Comparison of ENCODE assay signal across 24 mouse cellular contexts in the genomic region with DNA sequence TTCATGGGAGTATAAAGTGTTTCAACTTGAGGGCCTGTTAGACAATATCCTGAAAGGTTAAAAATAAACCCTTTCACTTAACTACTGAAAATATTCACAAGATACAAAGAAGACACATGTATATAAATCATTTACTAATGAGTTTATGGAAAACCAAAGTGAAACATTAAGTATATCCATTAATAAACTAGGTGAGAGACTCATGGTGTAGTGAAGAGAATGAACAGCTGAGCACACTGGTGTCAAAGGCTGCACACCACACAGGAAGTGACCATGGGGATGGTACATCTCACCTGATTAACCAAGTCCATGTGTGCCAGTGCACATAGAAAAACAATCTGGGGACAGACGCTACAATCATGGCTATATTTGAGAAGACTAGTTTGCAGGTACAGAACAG. TPM values are rescaled to one million over a fixed set of nuclear protein-coding genes. Genes with fewer than 3 reads are reported as not detected.
DNase-seq lines count a peak whose midpoint lies in the region; ATAC-seq lines count a peak whose summit lies in the region.
"Had no signal": no experiment of that assay in that cellular context is flagged by ENCODE, and none has a peak within 500 bp of the region (broad histone marks: within the 10 kb centered on the region; RNA-seq: fewer than 3 reads in every experiment).

No protein-coding gene starts in this region.

- peak; percentile 21 for DNase-seq in heart, adult 11 months
- no peak for DNase-seq in heart, postnatal 10 days
- DNase-seq in midbrain, embryonic 11.5 days (ENCODE audit: low spot score, missing footprints): peak; percentile 6
- peak; percentile 34 for DNase-seq in kidney, postnatal 14 days
- no peak for DNase-seq in spleen, postnatal 10 days (ENCODE audit: low spot score in 2 of 2)
- no peak for DNase-seq in liver, embryonic 11.5 days (ENCODE audit: low spot score)
- DNase-seq: adrenal gland, postnatal 10 days; B cell, adult 2 months; cerebellum, adult 11 months; cerebellum, adult 8-10 months; cerebellum, postnatal 14 days; embryo, embryonic 11 days; gastrocnemius, adult 2 months; gastrocnemius, postnatal 25 days had no signal

- no peak overlapping the region for H3K4me3 ChIP-seq in midbrain, embryonic 11.5 days (ENCODE audit: low read depth, low read length)
- no peak overlapping the region for H3K4me3 ChIP-seq in midbrain, embryonic 16.5 days (ENCODE audit: low read depth, low read length)
- H3K4me3 ChIP-seq in liver, embryonic 11.5 days (ENCODE audit: low read depth, low read length): no peak overlapping the region
- H3K4me3 ChIP-seq: embryonic facial prominence, embryonic 15.5 days; erythroblast, embryonic 14.5 days; forebrain, embryonic 10.5 days; gastrocnemius, adult 2 months; heart, embryonic 15.5 days; hindbrain, embryonic 10.5 days had no signal

- H3K27me3 ChIP-seq in midbrain, embryonic 11.5 days (ENCODE audit: control insufficient read depth, insufficient read depth, low read length): no peaks in the 10 kb centered on the region
- no peaks in the 10 kb centered on the region for H3K27me3 ChIP-seq in midbrain, embryonic 16.5 days (ENCODE audit: control insufficient read depth, insufficient read depth, low read depth, low read length)
- no peaks in the 10 kb centered on the region for H3K27me3 ChIP-seq in liver, embryonic 11.5 days (replicated peaks; ENCODE audit: control insufficient read depth, insufficient read depth, low read length)
- H3K27me3 ChIP-seq: embryonic facial prominence, embryonic 15.5 days; heart, embryonic 15.5 days had no signal

- no peak for ATAC-seq in midbrain, embryonic 11.5 days (ENCODE audit: low FRiP score)
- ATAC-seq in midbrain, embryonic 16.5 days: no peak
- ATAC-seq in liver, embryonic 11.5 days (replicated peaks; ENCODE audit: low FRiP score): no peak
- ATAC-seq: CD4-positive, CD25-positive, alpha-beta regulatory T cell, adult 4 months; forebrain, embryonic 14.5 days had no signal

- peaks cover 5% of the 10 kb centered on the region for H3K36me3 ChIP-seq in midbrain, embryonic 11.5 days (ENCODE audit: control insufficient read depth, insufficient read depth, low read length)
- H3K36me3 ChIP-seq in midbrain, embryonic 16.5 days (ENCODE audit: control insufficient read depth, insufficient read depth, low read length): peaks cover 16% of the 10 kb centered on the region
- peaks cover 24% of the 10 kb centered on the region for H3K36me3 ChIP-seq in liver, embryonic 11.5 days (ENCODE audit: control insufficient read depth, insufficient read depth, low read length)

- H3K9ac ChIP-seq in midbrain, embryonic 11.5 days (ENCODE audit: low read length): no peak overlapping the region
- no peak overlapping the region for H3K9ac ChIP-seq in midbrain, embryonic 16.5 days (ENCODE audit: low read depth, low read length)
- H3K9ac ChIP-seq in liver, embryonic 11.5 days (ENCODE audit: low read depth, low read length): no peak overlapping the region
- H3K9ac ChIP-seq: embryonic facial prominence, embryonic 15.5 days; heart, embryonic 15.5 days had no signal

- no peak overlapping the region for H3K4me2 ChIP-seq in midbrain, embryonic 11.5 days
- no peak overlapping the region for H3K4me2 ChIP-seq in midbrain, embryonic 16.5 days (ENCODE audit: low read length)
- no peak overlapping the region for H3K4me2 ChIP-seq in liver, embryonic 11.5 days
- H3K4me2 ChIP-seq: embryonic facial prominence, embryonic 15.5 days; heart, embryonic 11.5 days; heart, embryonic 15.5 days had no signal

- no peak overlapping the region for H3K27ac ChIP-seq in midbrain, embryonic 11.5 days (ENCODE audit: low read depth, low read length)
- H3K27ac ChIP-seq in midbrain, embryonic 16.5 days (ENCODE audit: low read length): no peak overlapping the region
- H3K27ac ChIP-seq in liver, embryonic 11.5 days (ENCODE audit: low read depth, low read length): no peak overlapping the region
- H3K27ac ChIP-seq: embryonic facial prominence, embryonic 15.5 days; forebrain, embryonic 10.5 days; gastrocnemius, adult 2 months; heart, embryonic 15.5 days; hindbrain, embryonic 10.5 days had no signal

- WGBS in midbrain, embryonic 11.5 days: 86% methylated on average over 1 of the region's 1 CpGs
- WGBS in midbrain, embryonic 16.5 days: 100% methylated on average over 1 of the region's 1 CpGs
- 88% methylated on average over 1 of the region's 1 CpGs for WGBS in liver, embryonic 11.5 days

- intact Hi-C loops in heart, postnatal 10 days (cut with DNase I): no loop called here

- peaks cover 3% of the 10 kb centered on the region; the same call in 1 of the 2 replicates for H3K4me1 ChIP-seq in midbrain, embryonic 11.5 days (ENCODE audit: control insufficient read depth, insufficient read depth, low read length)
- H3K4me1 ChIP-seq in midbrain, embryonic 16.5 days (ENCODE audit: control insufficient read depth, insufficient read depth, low read length): no peaks in the 10 kb centered on the region
- H3K4me1 ChIP-seq in liver, embryonic 11.5 days (replicated peaks; ENCODE audit: control insufficient read depth, insufficient read depth, low read length): no peaks in the 10 kb centered on the region
- H3K4me1 ChIP-seq: embryonic facial prominence, embryonic 15.5 days; heart, embryonic 15.5 days had no signal

- no peaks in the 10 kb centered on the region for H3K9me3 ChIP-seq in midbrain, embryonic 11.5 days (ENCODE audit: control insufficient read depth, low read length)
- H3K9me3 ChIP-seq in midbrain, embryonic 16.5 days (replicated peaks; ENCODE audit: control insufficient read depth, low read length, poor library complexity, severe bottlenecking): no peaks in the 10 kb centered on the region
- H3K9me3 ChIP-seq in liver, embryonic 11.5 days (ENCODE audit: control insufficient read depth, low read length): no peaks in the 10 kb centered on the region
- H3K9me3 ChIP-seq: embryonic facial prominence, embryonic 15.5 days; forebrain, embryonic 10.5 days; G1E; heart, embryonic 15.5 days; hindbrain, embryonic 10.5 days had no signal

RNA-seq across cellular contexts. Expression of a gene that starts 45.3 kb away (rescaled TPM):
- 10 to 100 TPM; 16.3 to 16.7 TPM for total RNA-seq in heart, postnatal 10 days (2021)
- 23.3 and 27.5 TPM in 2 replicates for polyA plus RNA-seq in midbrain, embryonic 11.5 days (2014; fragmentation: Nextera tagmentation; extraction: Ambion mirVana)
- polyA plus RNA-seq in midbrain, embryonic 16.5 days (2015; fragmentation: Nextera tagmentation; extraction: Ambion mirVana): 19.1 and 21.3 TPM in 2 replicates
- polyA plus RNA-seq in liver, embryonic 11.5 days (2014; fragmentation: Nextera tagmentation; extraction: Ambion mirVana): 18.1 and 19.3 TPM in 2 replicates

Comparison
In these comparisons a context has a peak if more than half of its experiments do, and no peak if none do; other contexts are left out.
1. DNase-seq: peak in heart, adult 11 months (single experiment), midbrain, embryonic 11.5 days (single experiment) and kidney, postnatal 14 days (single experiment); none in heart, postnatal 10 days (0 of 2), spleen, postnatal 10 days (0 of 2) and liver, embryonic 11.5 days (single experiment).